Mouse (Mus musculus): ENCODE measurements around the gene Mecr.

The Mecr gene

DNA sequence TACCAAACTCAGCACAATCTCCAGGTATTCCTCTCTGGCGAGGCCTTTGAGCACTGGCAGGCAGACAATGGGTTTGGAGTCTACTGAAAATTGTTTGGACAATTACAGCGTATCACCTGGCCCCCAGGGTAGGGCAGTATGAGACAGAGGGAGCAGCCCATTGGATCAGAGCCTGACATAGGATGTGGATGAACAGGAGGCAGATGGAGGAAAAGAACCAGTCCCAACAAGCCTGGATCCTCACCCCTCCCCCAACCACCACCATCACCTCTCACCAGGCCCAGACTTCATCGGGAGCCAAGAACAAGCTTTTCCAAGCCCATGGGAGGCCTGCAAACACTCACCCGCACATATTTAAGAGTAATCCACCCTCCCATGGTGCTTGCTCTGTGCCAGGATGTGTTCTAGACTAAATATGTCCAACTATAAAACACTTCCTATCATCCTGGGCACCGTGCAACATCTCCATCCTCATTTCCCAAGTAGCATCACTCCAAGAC is 11.7 kb upstream of the Mecr start:
- in situ Hi-C loops (cut with MboI; ENCODE audit: low pct_unique_long_range_greater_than_20kb in 1 of 2, low sequenced_read_pairs in 2 of 2, unreplicated experiment in 1 of 2), result loop anchor here in 1 of 2 experiments (10.0 kb wide), 1 partner anchor 867 kb away; no protein-coding TSS in a partner anchor

DNA sequence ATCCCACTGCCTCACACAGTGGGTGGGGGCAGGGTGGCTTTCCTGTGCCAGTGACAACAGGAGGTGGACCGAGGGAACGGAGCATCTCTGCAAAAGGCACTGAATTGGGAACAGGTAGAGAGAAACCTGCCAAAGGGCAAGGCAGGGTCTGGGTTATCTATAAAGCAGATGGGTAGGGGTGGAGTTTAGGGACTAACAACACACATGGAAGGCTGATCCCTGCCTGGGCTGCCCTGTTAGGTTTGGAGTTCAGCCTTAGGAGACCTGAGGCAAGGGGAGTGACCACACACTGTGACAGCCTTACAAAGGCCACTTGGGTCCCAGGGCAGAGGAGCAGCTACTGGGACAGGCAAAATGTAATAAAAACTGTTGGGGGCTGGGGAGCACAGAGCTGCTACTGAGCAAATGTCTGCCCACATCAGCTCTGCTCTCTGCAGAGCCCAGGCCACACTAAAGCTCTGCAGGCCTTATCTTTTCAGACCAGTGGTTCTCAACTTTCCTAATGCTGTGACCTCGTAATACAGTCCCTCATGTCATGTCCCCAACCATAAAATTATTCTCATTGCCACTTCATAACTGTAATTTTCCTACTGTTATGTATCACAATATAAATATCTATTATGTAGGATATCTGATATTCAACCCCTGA is 10.4 kb upstream of the Mecr start:
- in situ Hi-C loops (cut with MboI; ENCODE audit: low pct_unique_long_range_greater_than_20kb in 1 of 2, low sequenced_read_pairs in 2 of 2, unreplicated experiment in 1 of 2), result loop anchor here in 1 of 2 experiments (10.0 kb wide), 1 partner anchor 868 kb away; no protein-coding TSS in a partner anchor

DNA sequence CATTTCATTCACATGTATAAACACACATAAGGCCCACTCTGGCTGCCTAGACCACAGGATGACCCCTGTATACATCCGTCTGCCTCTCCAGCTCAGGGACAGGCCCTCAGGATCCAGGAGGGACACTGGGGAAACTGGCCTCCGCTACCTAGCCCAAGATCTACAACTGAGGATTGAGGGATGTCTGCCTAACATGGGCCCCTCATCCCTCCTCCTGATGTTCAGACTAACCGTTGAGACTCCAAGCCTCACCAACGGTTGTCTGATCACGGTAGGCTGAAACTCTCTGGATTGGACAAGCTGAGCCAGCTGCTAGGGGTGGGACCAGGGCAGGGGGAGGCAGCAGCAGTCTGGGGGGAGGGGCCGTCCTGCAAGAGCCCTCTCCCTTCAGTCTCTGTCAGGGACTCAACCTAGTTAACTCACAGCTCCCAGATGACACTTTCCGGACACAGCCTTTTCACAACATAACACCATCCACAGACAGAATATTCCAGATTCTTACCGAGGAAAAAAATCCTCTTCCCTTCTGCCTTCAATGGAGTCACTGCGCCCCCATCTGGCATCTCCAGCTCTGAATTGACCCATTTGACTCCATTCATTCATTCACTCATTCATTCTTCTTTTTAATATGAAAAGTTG is 9.2 kb upstream of the Mecr start:
- in situ Hi-C loops (cut with MboI; ENCODE audit: low pct_unique_long_range_greater_than_20kb in 1 of 2, low sequenced_read_pairs in 2 of 2, unreplicated experiment in 1 of 2), result loop anchor here in 1 of 2 experiments (10.0 kb wide), 1 partner anchor 869 kb away; no protein-coding TSS in a partner anchor

- in situ Hi-C loops (cut with MboI; ENCODE audit: low pct_unique_long_range_greater_than_20kb in 1 of 2, low sequenced_read_pairs in 2 of 2, unreplicated experiment in 1 of 2), result loop anchor here (5.0 to 10.0 kb wide), 2 partner anchors 109 to 872 kb away; no protein-coding TSS in a partner anchor
Measured at GRCm38 (mm10) chr4:131836351-131836881, 6.9 kb upstream of the Mecr start.

DNA sequence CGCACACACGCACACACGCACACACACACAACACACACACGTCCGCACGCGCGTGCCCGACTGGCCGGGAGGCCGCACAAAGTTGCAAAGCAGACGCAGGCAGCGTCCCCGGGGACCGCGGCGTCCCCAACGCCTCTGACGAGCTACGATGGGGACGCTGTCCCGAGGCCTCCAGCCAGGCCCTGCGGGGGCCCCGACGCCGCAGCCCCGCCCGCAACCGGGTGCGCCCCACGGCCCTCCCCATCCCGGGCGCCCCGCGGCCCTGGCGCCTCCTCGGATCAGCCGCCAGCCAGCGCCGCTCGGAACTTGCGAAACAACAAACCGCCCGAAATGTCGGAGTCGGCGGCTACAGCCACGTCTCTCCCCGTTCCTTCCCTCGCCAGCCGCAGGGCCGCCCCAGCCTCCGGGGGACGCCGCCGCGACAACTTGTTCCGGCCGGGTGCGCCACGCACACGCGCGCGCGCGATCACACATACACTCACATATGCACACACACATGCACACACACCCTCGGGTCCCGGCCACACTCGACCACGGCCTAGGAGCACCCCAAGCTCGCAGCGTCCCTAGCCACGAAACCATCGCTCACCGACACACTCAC is 6.3 kb upstream of the Mecr start:
- in situ Hi-C loops (cut with MboI; ENCODE audit: low pct_unique_long_range_greater_than_20kb in 1 of 2, low sequenced_read_pairs in 2 of 2, unreplicated experiment in 1 of 2), result loop anchor here (5.0 to 10.0 kb wide), 2 partner anchors 110 to 872 kb away; no protein-coding TSS in a partner anchor

DNA sequence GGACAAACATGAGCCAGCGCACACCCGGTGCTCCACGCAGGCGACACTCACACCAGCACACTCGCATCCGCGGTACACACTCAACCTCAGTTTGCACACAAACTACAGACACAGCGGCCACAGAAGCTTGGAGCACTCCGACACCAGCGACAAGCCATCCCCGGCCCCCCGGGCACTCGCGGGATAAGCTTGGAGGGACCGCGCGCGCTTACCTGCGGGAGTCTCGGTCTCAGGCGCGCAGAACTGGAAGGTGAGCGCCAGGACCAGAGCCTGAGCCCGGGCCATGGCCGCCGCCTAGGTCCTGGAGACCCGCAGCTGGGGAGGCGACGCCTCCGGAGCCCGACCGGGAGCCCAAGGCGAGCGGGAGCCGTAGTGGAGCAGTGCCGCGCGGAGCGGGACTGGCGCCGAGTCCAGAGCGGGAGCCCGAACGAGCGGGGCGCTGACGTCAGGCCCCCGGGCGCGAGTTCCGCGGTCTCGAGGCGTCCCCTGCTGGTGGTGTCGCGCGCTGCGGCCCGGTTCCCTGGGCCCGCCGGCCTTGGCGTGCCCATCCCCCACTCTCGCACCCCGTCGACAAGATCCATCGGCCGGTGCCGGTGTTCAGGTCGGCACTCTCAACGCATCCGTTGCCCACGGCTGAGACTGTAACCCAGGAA is 5.3 kb upstream of the Mecr start, which contains the start of gene Ptpru:
Gene Ptpru, minus strand, starts transcription at position 417 of the 653 bp plus-strand sequence.
- in situ Hi-C loops (cut with MboI; ENCODE audit: low pct_unique_long_range_greater_than_20kb in 1 of 2, low sequenced_read_pairs in 2 of 2, unreplicated experiment in 1 of 2), result loop anchor here (5.0 to 10.0 kb wide), 2 partner anchors 111 to 873 kb away; no protein-coding TSS in a partner anchor

DNA sequence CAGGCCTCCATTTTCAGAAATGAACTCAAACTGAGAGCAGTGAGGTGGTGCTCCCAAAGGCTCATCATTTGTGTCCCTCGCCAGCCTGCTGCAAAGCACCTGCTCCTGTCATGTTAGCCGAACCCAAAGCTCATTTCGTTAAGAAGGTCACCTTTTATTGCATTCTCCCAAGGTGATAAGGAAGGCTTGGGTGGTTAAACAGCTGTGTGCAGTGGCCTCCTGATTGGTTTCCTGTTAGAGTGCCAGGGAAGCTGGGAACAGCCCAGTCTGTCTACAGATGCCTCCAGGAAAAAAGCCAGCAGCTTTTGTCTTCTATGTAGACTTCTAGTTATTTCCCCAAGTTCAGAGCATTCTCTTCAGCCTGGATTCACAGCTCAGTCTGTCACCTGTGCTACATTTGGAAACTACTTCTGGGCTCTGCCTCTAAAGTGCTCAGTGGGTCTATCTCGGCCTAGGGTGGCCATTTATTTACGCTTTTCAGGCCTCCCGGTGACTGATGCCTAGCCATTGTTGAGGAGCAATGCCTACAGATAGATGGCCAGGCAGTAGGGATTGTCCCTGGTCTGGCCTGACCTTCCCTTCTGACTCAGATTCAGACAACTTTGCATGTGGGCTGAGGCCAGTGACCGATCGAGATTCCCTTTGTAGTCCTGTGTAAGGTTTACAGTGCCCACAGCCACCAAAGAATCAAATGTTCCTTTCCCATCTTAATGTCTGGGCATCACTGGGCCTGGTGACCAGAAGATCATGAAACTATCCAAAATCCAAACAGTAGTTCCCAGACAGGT is 2.9 kb downstream of the Mecr start:
- in situ Hi-C loops (cut with MboI; ENCODE audit: low pct_unique_long_range_greater_than_20kb in 1 of 2, low sequenced_read_pairs in 2 of 2, unreplicated experiment in 1 of 2), result no loop called here

GRCm38 (mm10) chr4:131848082-131848481 is 4.8 kb downstream of the Mecr start:
- in situ Hi-C loops (cut with MboI; ENCODE audit: low pct_unique_long_range_greater_than_20kb in 1 of 2, low sequenced_read_pairs in 2 of 2, unreplicated experiment in 1 of 2), result no loop called here

GRCm38 (mm10) chr4:131849986-131850638 is 6.8 kb downstream of the Mecr start:
- in situ Hi-C loops (cut with MboI; ENCODE audit: low pct_unique_long_range_greater_than_20kb in 1 of 2, low sequenced_read_pairs in 2 of 2, unreplicated experiment in 1 of 2), result no loop called here

- in situ Hi-C loops (cut with MboI; ENCODE audit: low pct_unique_long_range_greater_than_20kb in 1 of 2, low sequenced_read_pairs in 2 of 2, unreplicated experiment in 1 of 2), result no loop called here
Measured at GRCm38 (mm10) chr4:131854950-131855349, 11.7 kb downstream of the Mecr start.

DNA sequence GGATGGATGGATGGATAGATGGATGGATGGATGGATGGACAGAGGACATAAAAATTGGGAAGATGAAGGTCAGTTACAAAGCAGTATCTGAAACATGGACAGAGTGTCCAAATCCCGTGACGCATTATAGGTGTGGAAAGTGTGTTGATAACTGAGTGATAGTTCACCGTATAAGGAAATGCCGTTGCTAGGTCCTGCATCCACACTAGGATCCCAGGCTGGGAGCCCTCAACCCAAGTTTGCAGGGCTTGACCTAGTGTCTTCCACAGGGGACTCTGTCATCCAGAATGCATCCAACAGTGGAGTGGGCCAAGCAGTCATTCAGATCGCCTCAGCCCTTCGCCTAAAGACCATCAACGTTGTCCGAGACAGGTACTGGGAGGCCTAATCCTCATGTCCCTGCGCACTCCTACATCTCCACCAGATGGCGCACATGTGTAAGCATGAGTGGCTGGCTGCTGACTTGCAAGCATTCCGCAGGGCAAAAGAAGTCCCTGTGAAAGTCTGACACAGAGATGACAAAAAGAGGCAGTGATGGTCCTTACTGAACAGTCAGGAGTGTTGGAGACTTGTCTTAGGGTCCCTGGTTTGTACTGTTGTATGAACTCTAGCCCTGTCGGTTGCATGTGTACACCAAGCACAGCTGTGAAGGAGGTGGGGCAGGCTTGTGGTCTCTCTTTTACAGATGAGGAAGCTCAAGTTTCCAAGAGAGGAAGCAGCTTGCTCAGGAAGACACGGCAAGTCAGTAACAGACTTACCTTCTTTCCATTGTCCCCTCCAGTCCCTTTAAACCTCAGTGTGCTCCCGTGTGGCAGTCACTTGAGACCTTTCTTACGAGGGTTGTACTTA is 17.4 kb downstream of the Mecr start:
- in situ Hi-C loops (cut with MboI; ENCODE audit: low pct_unique_long_range_greater_than_20kb in 1 of 2, low sequenced_read_pairs in 2 of 2, unreplicated experiment in 1 of 2), result no loop called here

DNA sequence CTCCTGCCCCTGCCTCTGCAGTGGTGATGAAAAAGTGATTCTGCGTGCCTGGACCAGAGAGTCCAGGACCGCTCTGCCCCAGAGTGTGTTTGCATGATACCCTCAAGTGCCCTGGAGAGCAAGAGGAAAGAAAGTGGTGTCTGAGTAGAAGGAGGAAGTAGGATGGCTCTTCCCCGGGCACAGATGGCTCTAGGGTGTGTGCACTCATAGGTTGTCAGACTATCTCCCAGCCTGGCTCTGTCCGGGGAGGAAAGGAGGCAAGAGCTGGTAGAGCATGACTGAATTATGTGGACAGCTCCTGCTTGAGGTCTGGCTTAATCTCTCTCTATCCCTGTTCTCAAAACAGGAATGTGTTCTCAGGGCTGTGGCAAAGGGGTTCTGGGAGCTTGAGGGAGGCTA is 18.1 kb downstream of the Mecr start:
- in situ Hi-C loops (cut with MboI; ENCODE audit: low pct_unique_long_range_greater_than_20kb in 1 of 2, low sequenced_read_pairs in 2 of 2, unreplicated experiment in 1 of 2), result no loop called here

DNA sequence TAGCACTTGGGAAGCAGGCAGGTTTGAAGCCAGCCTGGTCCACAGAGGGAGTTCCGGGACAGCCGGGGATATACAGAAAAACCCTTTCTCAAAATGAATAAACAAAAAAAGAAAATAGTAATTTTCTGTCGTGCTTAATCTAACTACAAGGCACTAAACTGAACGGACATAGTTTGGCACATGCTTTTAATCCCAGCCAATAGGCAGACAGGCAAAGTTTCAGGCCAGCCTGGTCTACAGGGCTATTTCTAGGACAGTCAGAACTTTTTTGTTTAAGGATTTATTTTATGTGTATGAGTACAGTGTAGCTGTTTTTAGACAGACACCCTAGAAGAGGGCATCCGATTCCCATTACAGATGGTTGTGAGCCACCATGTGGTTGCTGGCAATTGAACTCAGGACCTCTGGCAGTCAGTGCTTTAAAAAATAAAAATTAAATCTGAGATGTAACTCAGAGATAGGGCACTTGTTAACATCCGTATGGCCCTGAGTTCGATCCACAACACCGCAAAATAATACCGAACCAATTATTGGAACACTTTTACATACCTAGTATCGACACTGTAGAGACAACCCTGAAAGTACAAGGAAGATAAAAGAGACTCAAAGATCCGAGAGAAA is 29.5 kb downstream of the Mecr start:
- in situ Hi-C loops (cut with MboI; ENCODE audit: low pct_unique_long_range_greater_than_20kb in 1 of 2, low sequenced_read_pairs in 2 of 2, unreplicated experiment in 1 of 2), result no loop called here

DNA sequence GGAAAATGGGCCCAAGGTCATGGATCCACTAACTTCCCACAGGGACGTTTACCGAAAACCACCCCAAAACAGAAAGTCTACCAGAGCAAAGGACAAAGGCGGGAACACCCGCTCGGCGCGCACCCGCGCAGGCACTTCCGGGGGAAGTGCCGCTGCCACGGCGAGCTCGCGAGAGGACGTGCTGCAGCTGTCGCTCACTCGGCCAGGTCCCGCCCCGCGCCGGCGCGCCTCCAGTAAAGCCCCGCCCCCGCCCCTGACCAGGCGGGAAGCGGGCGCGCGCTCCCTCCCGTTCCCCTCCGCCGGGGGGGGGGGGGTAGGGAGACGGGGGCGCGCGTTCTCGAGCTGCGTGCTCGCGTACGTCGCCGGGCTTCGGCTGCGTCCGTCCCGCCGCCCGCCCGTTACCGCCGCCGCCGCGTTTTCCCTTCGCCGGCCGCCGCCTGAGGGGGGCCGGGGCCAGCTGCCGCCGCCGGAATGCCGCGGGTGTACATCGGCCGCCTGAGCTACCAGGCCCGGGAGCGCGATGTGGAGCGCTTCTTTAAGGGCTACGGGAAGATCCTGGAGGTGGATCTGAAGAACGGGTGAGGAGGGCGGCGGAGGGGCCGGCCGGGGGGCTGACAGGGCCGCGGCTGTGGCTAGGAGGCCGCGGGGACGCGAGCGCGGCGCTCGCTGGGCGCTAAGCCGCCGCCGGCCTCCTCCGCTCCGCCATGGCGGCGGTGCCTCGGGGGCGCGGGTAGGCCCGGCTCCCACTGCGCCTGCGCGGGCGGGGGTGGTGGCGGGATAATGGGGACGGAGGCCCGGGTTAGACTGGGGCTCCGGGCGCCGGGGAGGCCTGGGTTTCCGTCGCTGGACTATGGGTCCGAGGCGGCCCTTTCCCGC is 30.3 kb downstream of the Mecr start, which contains the start of gene Srsf4:
Gene Srsf4, plus strand, starts transcription at position 325 of the 876 bp plus-strand sequence.
- in situ Hi-C loops (cut with MboI; ENCODE audit: low pct_unique_long_range_greater_than_20kb in 1 of 2, low sequenced_read_pairs in 2 of 2, unreplicated experiment in 1 of 2), result no loop called here

GRCm38 (mm10) chr4:131874169-131874536 is 30.9 kb downstream of the Mecr start:
- in situ Hi-C loops (cut with MboI; ENCODE audit: low pct_unique_long_range_greater_than_20kb in 1 of 2, low sequenced_read_pairs in 2 of 2, unreplicated experiment in 1 of 2), result no loop called here
